Mouse (Mus musculus) limb, embryonic 13.5 days (tissue): Measurements from ENCODE around the gene Susd1. TPM values are rescaled to one million over a fixed set of nuclear protein-coding genes. Genes with fewer than 3 reads are reported as not detected.

Experiments
- ATAC-seq: fragments of 200-750 bp; cut with Nextera tagmentation; 2 replicates; pipeline ENCODE4 v1.8.0; 2017; ENCODE audit warnings: low read depth, moderate number of reproducible peaks, moderate TSS enrichment; ENCODE audit not compliant: low FRiP score
- H3K27ac ChIP-seq: fragments of 300-500 bp; sonication (generic); 2 replicates; pipeline ENCODE4 v1.5.1; 2015; ENCODE audit warnings: inconsistent platforms, mild to moderate bottlenecking, moderate library complexity
- H3K27me3 ChIP-seq: fragments of 300-500 bp; sonication (generic); 2 replicates; pipeline ENCODE4 v1.6.1; 2015; ENCODE audit warnings: mild to moderate bottlenecking, inconsistent platforms
- H3K36me3 ChIP-seq: fragments of 300-500 bp; sonication (generic); 2 replicates; pipeline ENCODE4 v1.6.1; 2015; ENCODE audit warnings: inconsistent platforms, mild to moderate bottlenecking, moderate library complexity
- H3K4me1 ChIP-seq: fragments of 300-500 bp; sonication (generic); 2 replicates; pipeline ENCODE4 v1.6.1; 2015; ENCODE audit warnings: inconsistent platforms
- H3K4me2 ChIP-seq: fragments of 300-500 bp; sonication (generic); replicated peaks from 2 replicates; pipeline ENCODE4 v1.6.1; 2015; ENCODE audit warnings: inconsistent platforms, mild to moderate bottlenecking, moderate library complexity
- H3K4me3 ChIP-seq: fragments of 300-500 bp; sonication (generic); 2 replicates; pipeline ENCODE4 v1.5.1; 2015; ENCODE audit warnings: moderate library complexity, mild to moderate bottlenecking, inconsistent platforms
- H3K9ac ChIP-seq: fragments of 300-500 bp; sonication (generic); 2 replicates; pipeline ENCODE4 v1.6.1; 2015; ENCODE audit warnings: mild to moderate bottlenecking, inconsistent platforms
- H3K9me3 ChIP-seq: fragments of 300-500 bp; sonication (generic); 2 replicates; pipeline ENCODE4 v1.6.1; 2016; ENCODE audit warnings: inconsistent platforms
- WGBS: fragments of 180-500 bp; shearing (Covaris S2); methylation state at CpG from one replicate; pipeline ENCODE4 v1.1.7; 2015; 5-methylcytosine and 5-hydroxymethylcytosine counted together
- polyA plus RNA-seq: library from polyadenylated mRNA; unstranded; fragments of >200 nt; fragmentation: Nextera tagmentation; extraction: Ambion mirVana; gene quantifications from 2 replicates; pipeline ENCODE4 v1.2.1, GENCODE M21; 2015

The Susd1 gene
- polyA plus RNA-seq, 1 experiment from 2014 or later: 1.8 TPM

- no peak for ATAC-seq
- WGBS: 47% methylated on average over 6 of the region's 6 CpGs
- no peaks in the 10 kb centered on the region for H3K36me3 ChIP-seq
- peaks cover 37% of the 10 kb centered on the region for H3K4me1 ChIP-seq
- H3K4me2 ChIP-seq: no peak overlapping the region
- H3K27me3 ChIP-seq: no peaks in the 10 kb centered on the region
- H3K9me3 ChIP-seq: no peaks in the 10 kb centered on the region
- no peak overlapping the region for H3K27ac ChIP-seq
- H3K4me3 ChIP-seq: no peak overlapping the region
- H3K9ac ChIP-seq: no peak overlapping the region
Observed at GRCm38 (mm10) chr4:59326031-59326760, 112.2 kb downstream of the Susd1 start.

- H3K9me3 ChIP-seq: no peaks in the 10 kb centered on the region
- H3K27ac ChIP-seq: no peak overlapping the region
- H3K36me3 ChIP-seq: no peaks in the 10 kb centered on the region
- ATAC-seq: no peak
- peaks cover 24% of the 10 kb centered on the region for H3K4me1 ChIP-seq
- WGBS: 90% methylated on average over 5 of the region's 5 CpGs
- no peak overlapping the region for H3K4me2 ChIP-seq
- no peak overlapping the region for H3K9ac ChIP-seq
- H3K27me3 ChIP-seq: no peaks in the 10 kb centered on the region
- H3K4me3 ChIP-seq: no peak overlapping the region
Observed at GRCm38 (mm10) chr4:59324317-59324716, 114.1 kb downstream of the Susd1 start.

DNA sequence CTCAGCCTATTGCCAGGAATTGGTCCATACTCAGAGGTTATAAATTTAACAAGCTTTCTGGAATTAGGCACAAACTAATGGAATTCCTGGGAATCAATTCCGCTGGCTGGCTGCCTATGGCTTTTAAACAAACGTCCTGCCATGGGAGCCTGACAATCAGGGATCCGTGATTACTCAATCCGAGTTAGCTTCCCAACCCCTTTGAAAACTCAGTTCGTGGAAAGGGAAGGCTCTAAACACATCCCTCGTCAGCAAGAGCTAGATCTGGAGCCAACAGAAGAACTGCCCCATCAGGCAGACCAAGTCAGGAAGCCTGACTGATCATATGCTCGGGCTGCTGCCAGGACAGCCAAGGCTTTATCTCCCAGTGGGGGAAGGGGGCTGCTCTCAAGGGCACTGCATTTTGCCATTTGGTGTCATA is 115.2 kb downstream of the Susd1 start:
- Histone ChIP-seq H3K9ac (0 out of 2 replicates have a peak overlapping the region, but pooled peaks have one; percentile 26), H3K4me1 (peaks cover 25% of the 10 kb centered on the region), H3K9me3 (no peaks in the 10 kb centered on the region), H3K4me2 (peak overlapping the region; percentile 12; the same call in 1 of the 2 replicates), H3K27ac (no peak overlapping the region; the same call in 1 of the 2 replicates), H3K36me3 (no peaks in the 10 kb centered on the region), H3K27me3 (no peaks in the 10 kb centered on the region), H3K4me3 (no peak overlapping the region)
- WGBS: 17% methylated on average over 7 of the region's 7 CpGs
- peak; percentile 48; the same call in 1 of the 2 replicates for ATAC-seq

- Histone ChIP-seq H3K27me3 (no peaks in the 10 kb centered on the region), H3K4me2 (no peak overlapping the region), H3K9me3 (no peaks in the 10 kb centered on the region), H3K36me3 (no peaks in the 10 kb centered on the region), H3K4me3 (no peak overlapping the region), H3K9ac (no peak overlapping the region; the same call in 1 of the 2 replicates), H3K4me1 (peaks cover 25% of the 10 kb centered on the region), H3K27ac (no peak overlapping the region; the same call in 1 of the 2 replicates)
- WGBS: 43% methylated on average over 3 of the region's 3 CpGs
- no peak; the same call in 1 of the 2 replicates for ATAC-seq
Observed at GRCm38 (mm10) chr4:59322733-59323132, 115.7 kb downstream of the Susd1 start.

DNA sequence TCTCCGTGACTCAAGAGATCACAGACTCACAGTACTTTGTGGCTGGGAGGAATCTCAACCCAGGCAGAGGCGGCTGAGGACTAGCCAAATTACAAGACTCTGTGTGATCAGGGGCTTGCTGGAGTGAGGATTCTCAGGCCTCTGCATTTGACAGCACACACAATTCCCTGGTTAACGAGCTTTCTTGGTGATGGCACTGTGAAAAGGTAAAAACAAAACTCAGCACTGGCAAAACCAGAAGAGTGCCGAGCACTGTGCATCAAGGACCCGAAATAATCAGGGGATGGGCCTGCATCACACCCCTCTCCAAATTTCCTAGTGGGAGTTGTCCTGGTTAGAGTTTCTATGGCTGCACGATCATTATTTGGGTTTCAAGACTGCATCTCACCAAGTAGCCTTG is 116.4 kb downstream of the Susd1 start:
- no peak for ATAC-seq
- Histone ChIP-seq H3K4me3 (no peak overlapping the region), H3K4me1 (peaks cover 25% of the 10 kb centered on the region), H3K9ac (no peak overlapping the region), H3K4me2 (no peak overlapping the region), H3K27me3 (no peaks in the 10 kb centered on the region), H3K27ac (no peak overlapping the region), H3K9me3 (no peaks in the 10 kb centered on the region), H3K36me3 (no peaks in the 10 kb centered on the region)
- WGBS: 86% methylated on average over 6 of the region's 6 CpGs

DNA sequence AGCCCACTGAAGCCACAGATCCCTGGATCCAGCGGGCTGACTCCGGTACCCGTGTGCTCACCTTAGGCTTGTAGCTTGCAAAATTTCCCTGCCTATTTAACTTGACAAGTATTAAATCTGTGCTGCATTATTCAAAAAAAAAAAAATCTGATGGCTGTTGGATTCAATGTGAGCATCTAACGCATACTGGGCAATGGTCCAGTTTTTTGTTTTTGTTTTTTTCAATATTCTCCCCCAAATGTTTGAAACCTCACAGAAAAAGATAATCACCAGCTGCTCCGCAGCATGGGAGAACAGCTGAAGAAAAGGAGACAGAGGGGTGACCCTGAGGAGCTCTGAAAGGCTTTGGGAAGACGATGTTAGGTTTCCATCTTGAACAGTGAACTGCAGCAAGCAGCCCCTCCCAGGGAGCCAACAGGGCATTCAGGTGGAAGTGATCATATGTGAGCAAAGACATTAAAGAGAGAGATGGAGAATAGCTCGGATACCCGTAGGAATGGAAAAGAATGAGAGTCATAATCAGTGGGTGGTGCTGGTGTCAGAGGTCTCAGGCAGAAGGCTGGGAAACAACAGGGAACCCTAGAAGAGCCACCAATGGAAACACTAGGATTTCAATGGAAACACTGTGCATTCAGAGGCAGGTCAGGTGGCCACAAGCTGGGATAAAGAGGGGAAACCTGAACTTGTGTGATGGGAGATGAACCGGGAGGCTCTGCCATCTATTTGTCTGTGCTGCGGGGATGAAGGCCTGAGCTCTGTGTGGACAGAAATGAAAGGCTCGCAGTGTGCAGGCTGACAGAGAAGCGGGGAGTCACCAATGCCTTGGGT is 117.0 kb downstream of the Susd1 start:
- 77% methylated on average over 12 of the region's 12 CpGs for WGBS
- H3K27ac ChIP-seq: no peak overlapping the region
- no peak overlapping the region for H3K9ac ChIP-seq

GRCm38 (mm10) chr4:59319136-59319941 is 119.1 kb downstream of the Susd1 start:
- no peak for ATAC-seq
- 55% methylated on average over 9 of the region's 9 CpGs for WGBS
- Histone ChIP-seq H3K27me3 (no peaks in the 10 kb centered on the region), H3K4me3 (no peak overlapping the region), H3K27ac (no peak overlapping the region), H3K4me1 (peaks cover 38% of the 10 kb centered on the region), H3K4me2 (no peak overlapping the region), H3K9me3 (no peaks in the 10 kb centered on the region), H3K36me3 (no peaks in the 10 kb centered on the region), H3K9ac (no peak overlapping the region)

More for the DNA sequence above, 117.0 kb downstream of the Susd1 start:
- Histone ChIP-seq H3K27me3 (no peaks in the 10 kb centered on the region), H3K36me3 (no peaks in the 10 kb centered on the region), H3K4me1 (peaks cover 25% of the 10 kb centered on the region), H3K9me3 (no peaks in the 10 kb centered on the region), H3K4me3 (no peak overlapping the region), H3K4me2 (no peak overlapping the region)
- ATAC-seq: no peak

- H3K9me3 ChIP-seq: no peaks in the 10 kb centered on the region
- no peak for ATAC-seq
- H3K36me3 ChIP-seq: no peaks in the 10 kb centered on the region
- H3K27me3 ChIP-seq: no peaks in the 10 kb centered on the region
- WGBS: 85% methylated on average over 6 of the region's 6 CpGs
- H3K4me1 ChIP-seq: peaks cover 30% of the 10 kb centered on the region
- H3K9ac ChIP-seq: no peak overlapping the region
- H3K4me2 ChIP-seq: no peak overlapping the region
- no peak overlapping the region for H3K4me3 ChIP-seq
- H3K27ac ChIP-seq: no peak overlapping the region
Observed at GRCm38 (mm10) chr4:59318602-59319001, 119.8 kb downstream of the Susd1 start.

DNA sequence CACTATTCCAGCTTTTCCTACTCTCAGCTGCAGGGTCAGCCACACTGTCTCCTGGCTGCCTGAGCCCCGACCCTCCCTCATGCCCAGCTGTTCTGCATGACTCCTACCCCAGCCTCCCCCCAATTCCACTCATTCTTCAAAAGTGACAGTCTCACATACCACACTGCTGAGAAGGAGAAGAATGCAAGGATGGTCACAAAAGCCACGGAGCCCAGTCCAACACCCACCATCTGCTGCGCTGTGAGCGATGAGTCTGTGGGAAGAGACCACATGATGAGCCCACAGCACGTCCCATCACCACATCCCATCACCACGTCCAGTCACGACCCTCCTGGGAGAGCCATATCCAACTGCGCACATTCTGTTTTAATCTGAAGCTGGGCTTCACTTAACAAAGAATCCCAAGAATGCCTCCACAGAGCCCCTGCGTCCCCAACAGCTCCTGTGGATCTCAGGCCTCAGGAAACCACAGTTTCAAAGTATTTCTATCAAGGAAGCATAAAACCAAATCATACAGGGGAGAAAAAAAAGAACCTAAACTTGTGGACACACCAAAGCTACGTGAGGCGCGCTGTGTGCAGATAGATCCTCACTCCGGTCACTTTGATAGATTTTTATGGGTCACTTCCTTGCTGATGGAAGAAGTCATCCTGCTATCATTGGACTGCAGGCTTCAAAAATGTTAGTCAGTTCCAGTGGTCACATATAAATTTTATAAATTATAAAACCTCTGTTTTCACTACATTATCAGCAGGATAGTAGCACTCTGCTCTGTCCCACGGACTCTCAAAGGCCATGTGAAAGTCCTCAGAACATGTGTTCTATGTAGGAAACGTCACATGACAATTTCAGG is 122.7 kb downstream of the Susd1 start:
- H3K4me2 ChIP-seq: peak overlapping the region; percentile 31; the same call in 1 of the 2 replicates
- peaks cover 16% of the 10 kb centered on the region for H3K4me1 ChIP-seq
- peak overlapping the region; percentile 48; the same call in 1 of the 2 replicates for H3K27ac ChIP-seq
- no peaks in the 10 kb centered on the region for H3K27me3 ChIP-seq
- H3K9ac ChIP-seq: no peak overlapping the region
- no peaks in the 10 kb centered on the region for H3K9me3 ChIP-seq
- 59% methylated on average over 15 of the region's 15 CpGs for WGBS
- H3K36me3 ChIP-seq: no peaks in the 10 kb centered on the region
- no peak overlapping the region for H3K4me3 ChIP-seq
- ATAC-seq: peak; percentile 77

DNA sequence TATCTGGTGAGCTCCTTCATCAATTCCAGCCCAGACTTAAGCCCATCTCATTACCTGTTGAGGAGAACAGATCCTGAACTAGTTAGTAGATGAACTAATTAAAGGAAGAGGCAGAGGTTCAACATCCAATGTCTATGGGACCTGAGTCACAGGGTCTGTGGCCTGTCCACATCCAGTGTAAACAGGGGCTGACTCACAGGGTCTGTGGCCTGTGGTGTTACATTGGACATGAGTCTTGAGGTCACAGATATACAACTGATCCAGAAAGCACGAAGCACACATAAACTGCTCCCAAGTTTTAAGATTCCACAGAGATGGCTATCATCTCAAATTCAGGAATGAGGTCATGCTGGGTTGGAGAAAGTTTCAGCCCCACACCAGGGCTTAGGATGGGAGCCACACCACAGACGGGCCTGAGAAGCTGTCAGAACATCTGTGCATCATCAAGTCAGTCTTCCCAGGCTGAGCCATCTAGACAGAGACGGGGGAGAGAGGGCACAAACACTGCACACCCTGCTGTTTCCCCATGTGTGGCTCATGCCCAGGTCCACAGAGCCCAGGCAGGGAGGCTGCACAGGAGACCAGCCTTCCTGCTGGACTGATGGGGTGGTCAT is 123.4 kb downstream of the Susd1 start:
- Histone ChIP-seq H3K36me3 (no peaks in the 10 kb centered on the region), H3K9me3 (no peaks in the 10 kb centered on the region), H3K27me3 (no peaks in the 10 kb centered on the region), H3K4me3 (no peak overlapping the region), H3K27ac (0 out of 2 replicates have a peak overlapping the region, but pooled peaks have one; percentile 48), H3K4me2 (0 out of 2 replicates have a peak overlapping the region, but pooled peaks have one; percentile 31), H3K9ac (no peak overlapping the region), H3K4me1 (peaks cover 16% of the 10 kb centered on the region)
- ATAC-seq: peak; percentile 71
- 29% methylated on average over 3 of the region's 3 CpGs for WGBS

- Histone ChIP-seq H3K9ac (no peak overlapping the region), H3K36me3 (no peaks in the 10 kb centered on the region), H3K4me2 (no peak overlapping the region), H3K27me3 (no peaks in the 10 kb centered on the region), H3K4me1 (peaks cover 13% of the 10 kb centered on the region), H3K9me3 (no peaks in the 10 kb centered on the region), H3K27ac (no peak overlapping the region), H3K4me3 (no peak overlapping the region)
- WGBS: 59% methylated on average over 7 of the region's 7 CpGs
- ATAC-seq: no peak
Observed at GRCm38 (mm10) chr4:59312945-59313344, 125.5 kb downstream of the Susd1 start.
